Mouse (Mus musculus) thymus, postnatal 25 days (tissue): Measurements from ENCODE around the gene Ddias.
"Not testable (repeated sequence)": the region's sequence is repeated elsewhere in the genome, so short reads cannot be mapped to it uniquely, and the experiment has no call there.

Source experiments
- DNase-seq: peaks from one replicate; pipeline ENCODE4 v3.0.0; 2022

Gene Ddias

GRCm38 (mm10) chr7:92874116-92874675 lies at the start of gene Ddias, which contains the start of gene Prcp:
TSS of gene Ddias (minus strand) at chr7:92874247.
TSS of gene Prcp (plus strand) at chr7:92874470.
- peak; percentile 91 for DNase-seq

- no peak for DNase-seq
Measured at GRCm38 (mm10) chr7:92920857-92921172, 46.8 kb upstream of the Ddias start.

- DNase-seq = no peak
Measured at GRCm38 (mm10) chr7:92920172-92920856, 46.3 kb upstream of the Ddias start.

- not testable (repeated sequence) for DNase-seq
Measured at GRCm38 (mm10) chr7:92904285-92904684, 30.2 kb upstream of the Ddias start.

- DNase-seq = peak; percentile 66
Measured at GRCm38 (mm10) chr7:92903360-92904038, 29.5 kb upstream of the Ddias start.

- no peak for DNase-seq
Measured at GRCm38 (mm10) chr7:92897021-92897420, 23.0 kb upstream of the Ddias start.

GRCm38 (mm10) chr7:92896036-92896435 lies 22.0 kb upstream of the Ddias start:
- no peak for DNase-seq

GRCm38 (mm10) chr7:92893478-92893877 lies 19.4 kb upstream of the Ddias start:
- no peak for DNase-seq

GRCm38 (mm10) chr7:92890618-92891230 lies 16.7 kb upstream of the Ddias start:
- no peak for DNase-seq

- DNase-seq = no peak
Measured at GRCm38 (mm10) chr7:92890211-92890610, 16.2 kb upstream of the Ddias start.

GRCm38 (mm10) chr7:92887230-92887629 lies 13.2 kb upstream of the Ddias start:
- DNase-seq = no peak

- DNase-seq = no peak
Measured at GRCm38 (mm10) chr7:92886801-92887200, 12.8 kb upstream of the Ddias start.

GRCm38 (mm10) chr7:92884998-92885660 lies 11.1 kb upstream of the Ddias start:
- DNase-seq = no peak

GRCm38 (mm10) chr7:92883850-92884716 lies 10.0 kb upstream of the Ddias start:
- no peak for DNase-seq

- no peak for DNase-seq
Measured at GRCm38 (mm10) chr7:92878575-92879285, 4.7 kb upstream of the Ddias start.

- no peak for DNase-seq
Measured at GRCm38 (mm10) chr7:92876538-92876937, 2.5 kb upstream of the Ddias start.

- no peak for DNase-seq
Measured at GRCm38 (mm10) chr7:92876066-92876465, 2.0 kb upstream of the Ddias start.

- DNase-seq = peak; percentile 91
Measured at GRCm38 (mm10) chr7:92874761-92875408, 838 bp upstream of the Ddias start.

- DNase-seq = no peak
Measured at GRCm38 (mm10) chr7:92871596-92871995, 2.5 kb downstream of the Ddias start.

GRCm38 (mm10) chr7:92870161-92870560 lies 3.9 kb downstream of the Ddias start:
- DNase-seq = no peak

GRCm38 (mm10) chr7:92866526-92866925 lies 7.5 kb downstream of the Ddias start:
- no peak for DNase-seq
